Mouse (Mus musculus) heart, postnatal 14 days (tissue): ENCODE data around the gene Ccdc184. TPM values are rescaled to one million over a fixed set of nuclear protein-coding genes. Genes with fewer than 3 reads are reported as not detected.

Experiments used
- DNase-seq, 2 experiments: peaks; one replicate each; pipeline ENCODE4 v3.0.0; 2021 to 2022
- intact Hi-C: fragments of 180-260 bp; cut with DNase I; formaldehyde crosslinking; loops from one replicate; pipeline ENCODE4 v1.15.1; 2025
- long read RNA-seq, 2 experiments: library from polyadenylated mRNA; stranded (forward); transcript quantifications; one replicate each; pipeline ENCODE4 v2.0.0; 2021
- total RNA-seq, 2 experiments: library from RNA; stranded (reverse); gene quantifications; 2 replicates each; pipeline ENCODE4 v1.2.3; 2021

The Ccdc184 gene
- 1 to 10 TPM; 1.0 to 1.3 TPM for total RNA-seq
- long read RNA-seq, experiment 1, transcript Ccdc184-201 (1 exons, 2,977 nt) = major isoform, 5 of 5 reads
- long read RNA-seq, experiment 1, partial matches to known transcripts = 0 of 5 reads
- long read RNA-seq, experiment 1, other reads (novel, unspliced or antisense) = 0 of 5 reads
- long read RNA-seq, experiment 2, partial matches to known transcripts = 0 of 4 reads
- long read RNA-seq, experiment 2, other reads (novel, unspliced or antisense) = 0 of 4 reads

GRCm38 (mm10) chr15:98166963-98167644 is at the start of gene Ccdc184:
TSS of gene Ccdc184 (plus strand) at chr15:98167158.
- DNase-seq = no peak
- intact Hi-C loops = no loop called here

GRCm38 (mm10) chr15:98119363-98119762 is 47.6 kb upstream of the Ccdc184 start:
- no peak for DNase-seq
- intact Hi-C loops = no loop called here

- DNase-seq = no peak
- intact Hi-C loops = no loop called here
Measured at GRCm38 (mm10) chr15:98120831-98121230, 46.1 kb upstream of the Ccdc184 start.

- peak; percentile 34 to 61 for DNase-seq
Measured at GRCm38 (mm10) chr15:98131001-98131400, 36.0 kb upstream of the Ccdc184 start.

GRCm38 (mm10) chr15:98131451-98131850 is 35.5 kb upstream of the Ccdc184 start:
- intact Hi-C loops = no loop called here

More at GRCm38 (mm10) chr15:98131001-98131400, 36.0 kb upstream of the Ccdc184 start:
- intact Hi-C loops = no loop called here

GRCm38 (mm10) chr15:98131942-98132655 is 34.9 kb upstream of the Ccdc184 start:
- DNase-seq = no peak
- intact Hi-C loops = no loop called here

More at GRCm38 (mm10) chr15:98131451-98131850, 35.5 kb upstream of the Ccdc184 start:
- no peak for DNase-seq

- intact Hi-C loops = no loop called here
- DNase-seq = no peak
Measured at GRCm38 (mm10) chr15:98133471-98133870, 33.5 kb upstream of the Ccdc184 start.

- DNase-seq = no peak
- intact Hi-C loops = no loop called here
Measured at GRCm38 (mm10) chr15:98134034-98134433, 32.9 kb upstream of the Ccdc184 start.

GRCm38 (mm10) chr15:98134666-98135065 is 32.3 kb upstream of the Ccdc184 start:
- no peak for DNase-seq
- intact Hi-C loops = no loop called here

GRCm38 (mm10) chr15:98135671-98136070 is 31.3 kb upstream of the Ccdc184 start:
- DNase-seq = no peak
- intact Hi-C loops = no loop called here

- intact Hi-C loops = no loop called here
- no peak for DNase-seq
Measured at GRCm38 (mm10) chr15:98136871-98137270, 30.1 kb upstream of the Ccdc184 start.

- no peak for DNase-seq
- intact Hi-C loops = no loop called here
Measured at GRCm38 (mm10) chr15:98139763-98140162, 27.2 kb upstream of the Ccdc184 start.

GRCm38 (mm10) chr15:98140809-98141208 is 26.1 kb upstream of the Ccdc184 start:
- no peak for DNase-seq
- intact Hi-C loops = no loop called here

GRCm38 (mm10) chr15:98142515-98142914 is 24.4 kb upstream of the Ccdc184 start:
- no peak for DNase-seq
- intact Hi-C loops = no loop called here

GRCm38 (mm10) chr15:98144861-98145507 is 22.0 kb upstream of the Ccdc184 start:
- intact Hi-C loops = loop anchor here (5.0 kb wide), 1 partner anchor 38 kb away; no protein-coding TSS in a partner anchor
- peak in 1 of 2 experiments; percentile 48 for DNase-seq

- intact Hi-C loops = loop anchor here (5.0 kb wide), 1 partner anchor 38 kb away; no protein-coding TSS in a partner anchor
- DNase-seq = peak; percentile 96
Measured at GRCm38 (mm10) chr15:98145559-98146181, 21.3 kb upstream of the Ccdc184 start.

- DNase-seq = peak in 1 of 2 experiments; percentile 7
- intact Hi-C loops = loop anchor here (5.0 kb wide), 1 partner anchor 41 kb away; no protein-coding TSS in a partner anchor
Measured at GRCm38 (mm10) chr15:98148356-98148755, 18.6 kb upstream of the Ccdc184 start.

- intact Hi-C loops = loop anchor here (5.0 kb wide), 1 partner anchor 42 kb away; no protein-coding TSS in a partner anchor
- peak; percentile 36 to 59 for DNase-seq
Measured at GRCm38 (mm10) chr15:98149166-98149602, 17.8 kb upstream of the Ccdc184 start.

- no peak for DNase-seq
- intact Hi-C loops = loop anchor here (2.0 kb wide), 1 partner anchor 62 kb away; no protein-coding TSS in a partner anchor
Measured at GRCm38 (mm10) chr15:98152916-98153315, 14.0 kb upstream of the Ccdc184 start.

GRCm38 (mm10) chr15:98153625-98154024 is 13.3 kb upstream of the Ccdc184 start:
- peak in 1 of 2 experiments; percentile 21 for DNase-seq
- intact Hi-C loops = loop anchor here (2.0 kb wide), 1 partner anchor 63 kb away; no protein-coding TSS in a partner anchor
